Mouse (Mus musculus) ovary, postnatal 10 days (tissue): ENCODE measurements around the gene Hecw2.
A peak's percentile ranks its signal among the peaks of the same experiment; 100 is the strongest.

Source experiments
- DNase-seq: peaks from one replicate; pipeline ENCODE4 v3.0.0; 2022; ENCODE audit warnings: low spot score

The Hecw2 gene

GRCm38 (mm10) chr1:54194954-54195305, at the start of gene Hecw2:
Hecw2 (minus strand) TSS chr1:54195168.
- DNase-seq = no peak

GRCm38 (mm10) chr1:54242722-54243121, 47.8 kb upstream of the Hecw2 start:
- DNase-seq = no peak

GRCm38 (mm10) chr1:54220273-54220672, 25.3 kb upstream of the Hecw2 start:
- DNase-seq = no peak

- peak; percentile 21 for DNase-seq
Measured at GRCm38 (mm10) chr1:54194183-54194953, 600 bp downstream of the Hecw2 start.

- DNase-seq = no peak
Measured at GRCm38 (mm10) chr1:54193191-54193770, 1.7 kb downstream of the Hecw2 start.

- no peak for DNase-seq
Measured at GRCm38 (mm10) chr1:54187579-54187978, 7.4 kb downstream of the Hecw2 start.

GRCm38 (mm10) chr1:54186347-54186746, 8.6 kb downstream of the Hecw2 start:
- DNase-seq = no peak

GRCm38 (mm10) chr1:54180663-54181062, 14.3 kb downstream of the Hecw2 start:
- no peak for DNase-seq

GRCm38 (mm10) chr1:54179179-54179578, 15.8 kb downstream of the Hecw2 start:
- no peak for DNase-seq

GRCm38 (mm10) chr1:54176592-54176991, 18.4 kb downstream of the Hecw2 start:
- no peak for DNase-seq

GRCm38 (mm10) chr1:54168014-54168413, 27.0 kb downstream of the Hecw2 start:
- no peak for DNase-seq

GRCm38 (mm10) chr1:54159531-54159930, 35.4 kb downstream of the Hecw2 start:
- no peak for DNase-seq

GRCm38 (mm10) chr1:54153216-54153786, 41.7 kb downstream of the Hecw2 start:
- DNase-seq = no peak

- DNase-seq = no peak
Measured at GRCm38 (mm10) chr1:54145106-54145505, 49.9 kb downstream of the Hecw2 start.

GRCm38 (mm10) chr1:54133802-54134436, 61.0 kb downstream of the Hecw2 start:
- no peak for DNase-seq

- DNase-seq = no peak
Measured at GRCm38 (mm10) chr1:54128714-54129431, 66.1 kb downstream of the Hecw2 start.

GRCm38 (mm10) chr1:54126991-54127742, 67.8 kb downstream of the Hecw2 start:
- DNase-seq = no peak

- DNase-seq = no peak
Measured at GRCm38 (mm10) chr1:54122551-54122950, 72.4 kb downstream of the Hecw2 start.

GRCm38 (mm10) chr1:54121071-54121730, 73.8 kb downstream of the Hecw2 start:
- no peak for DNase-seq

GRCm38 (mm10) chr1:54119638-54120320, 75.2 kb downstream of the Hecw2 start:
- no peak for DNase-seq
